Mouse (Mus musculus): Measurements from ENCODE around the gene Lcp2.

Gene Lcp2

DNA sequence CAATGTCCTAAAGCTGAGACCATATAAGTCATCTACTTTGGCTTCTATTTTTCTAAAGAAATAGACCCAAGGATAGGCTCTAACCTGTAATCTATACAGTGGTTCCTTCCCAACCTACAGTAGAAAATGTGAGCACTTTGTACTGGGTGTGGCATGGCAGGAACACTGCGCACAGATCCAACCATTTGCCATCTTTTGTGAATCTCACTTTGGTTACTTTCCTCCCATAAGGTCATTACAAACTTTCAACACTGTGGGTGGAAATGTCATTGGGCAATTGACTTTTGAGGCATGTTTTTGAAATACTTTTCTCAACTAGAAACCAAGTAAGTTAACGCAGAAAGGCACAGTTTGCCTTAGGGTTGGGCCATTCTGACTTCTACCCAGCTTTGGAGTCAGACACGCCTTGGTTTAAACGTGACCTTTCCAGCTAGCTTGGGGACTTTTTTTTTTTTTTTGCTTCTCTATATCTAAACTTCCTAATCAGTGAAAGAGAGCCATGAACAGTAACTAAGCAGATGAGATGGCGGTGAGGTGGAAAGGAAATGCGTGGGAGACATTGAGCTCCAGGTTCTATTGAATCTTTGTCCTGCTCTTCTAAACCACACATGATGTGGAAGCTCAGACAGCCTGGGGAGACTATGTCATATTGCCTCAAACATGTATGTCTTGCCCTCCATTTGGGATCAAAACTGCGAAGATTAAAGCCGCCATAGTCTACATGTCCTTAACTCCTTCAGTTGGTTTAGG, 1.8 kb downstream of the Lcp2 start:
- DNase-seq, result no peak

DNA sequence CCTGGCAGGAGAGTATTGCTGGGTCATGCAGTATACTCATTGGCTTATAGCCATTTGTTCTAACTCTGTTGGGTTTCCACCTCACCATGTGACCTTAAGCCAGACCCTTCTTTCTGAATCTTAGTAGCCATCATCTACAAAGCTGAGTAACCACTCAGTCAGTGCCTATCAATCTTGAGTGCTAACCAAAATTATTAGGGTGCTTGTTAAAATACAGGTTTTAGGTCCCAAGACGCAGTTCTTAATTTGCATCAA, 2.3 kb downstream of the Lcp2 start:
- no peak for DNase-seq

DNA sequence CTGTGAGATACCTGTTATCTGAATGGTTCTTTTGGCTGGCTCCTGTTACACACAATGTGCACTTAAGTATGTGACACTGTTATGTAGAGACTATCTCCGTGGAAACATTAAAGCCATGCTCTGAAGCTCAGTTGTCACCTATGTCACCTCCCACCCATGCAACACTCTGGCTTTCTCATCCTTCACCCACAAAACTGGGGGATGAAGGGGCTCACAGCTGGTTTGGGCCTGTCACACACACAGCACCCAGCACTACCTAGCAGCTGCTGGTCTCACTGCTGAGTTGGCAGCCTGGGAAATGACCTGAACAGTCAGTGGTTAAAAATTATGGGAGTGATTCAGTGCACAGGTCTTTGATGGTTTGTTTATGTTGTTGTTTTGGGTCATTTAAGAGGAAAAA, 3.3 kb downstream of the Lcp2 start:
- no peak for DNase-seq

DNA sequence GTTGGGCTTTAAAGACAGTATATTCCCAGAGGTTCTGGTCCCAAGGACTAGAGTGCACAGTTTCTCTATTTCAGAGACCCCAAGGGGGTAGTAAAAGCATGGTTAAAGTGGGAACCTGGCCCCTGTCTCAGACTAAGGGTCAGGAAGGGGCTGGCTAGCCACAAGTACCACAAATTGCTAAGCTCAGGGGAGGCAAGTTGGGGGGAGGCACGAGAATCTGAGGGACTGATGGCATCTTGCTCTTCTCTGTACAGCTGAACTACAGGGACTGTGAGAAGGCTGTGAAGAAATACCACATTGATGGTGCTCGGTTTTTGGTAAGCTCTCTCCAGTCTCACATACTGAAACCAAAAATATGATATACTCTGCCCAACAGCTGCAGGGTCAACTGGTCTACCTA, 3.9 kb downstream of the Lcp2 start:
- DNase-seq, result no peak

DNA sequence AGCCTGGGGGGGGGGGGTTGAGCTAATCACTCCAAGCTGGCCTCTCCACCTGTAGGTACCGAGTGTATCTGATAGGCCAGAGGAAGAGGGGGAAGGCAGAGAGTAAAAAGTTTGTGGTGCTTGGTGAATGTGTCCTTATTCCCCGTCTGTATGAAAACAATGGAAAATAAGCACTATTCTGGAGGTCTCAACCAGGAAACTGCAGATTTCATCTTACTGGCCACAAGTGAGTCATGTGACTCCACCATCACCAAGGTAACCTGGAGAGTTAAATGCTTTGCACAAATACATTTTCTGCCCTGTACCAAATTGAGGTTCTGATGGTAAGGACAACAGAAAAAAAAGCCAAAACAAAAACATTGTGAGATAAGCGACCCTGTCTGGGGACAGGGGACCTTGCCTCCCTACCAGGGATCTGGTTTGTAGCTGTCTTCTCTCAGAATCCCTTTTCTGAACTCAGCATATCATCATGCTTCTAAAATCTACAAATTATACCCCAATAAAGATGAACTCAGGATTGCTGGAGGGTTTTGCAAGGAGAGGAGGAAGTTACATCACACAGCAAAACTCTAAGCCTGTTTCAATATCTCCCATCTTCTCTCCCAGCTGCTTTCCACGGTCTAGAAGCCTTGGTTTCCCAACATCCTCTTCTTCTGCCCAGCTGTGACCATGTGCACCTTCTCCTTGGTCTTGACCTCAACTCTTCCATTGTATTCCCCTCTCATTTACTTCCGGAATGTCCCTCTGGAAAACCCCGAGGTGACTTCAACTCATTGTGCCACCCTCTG, 6.5 kb downstream of the Lcp2 start:
- DNase-seq, result no peak

DNA sequence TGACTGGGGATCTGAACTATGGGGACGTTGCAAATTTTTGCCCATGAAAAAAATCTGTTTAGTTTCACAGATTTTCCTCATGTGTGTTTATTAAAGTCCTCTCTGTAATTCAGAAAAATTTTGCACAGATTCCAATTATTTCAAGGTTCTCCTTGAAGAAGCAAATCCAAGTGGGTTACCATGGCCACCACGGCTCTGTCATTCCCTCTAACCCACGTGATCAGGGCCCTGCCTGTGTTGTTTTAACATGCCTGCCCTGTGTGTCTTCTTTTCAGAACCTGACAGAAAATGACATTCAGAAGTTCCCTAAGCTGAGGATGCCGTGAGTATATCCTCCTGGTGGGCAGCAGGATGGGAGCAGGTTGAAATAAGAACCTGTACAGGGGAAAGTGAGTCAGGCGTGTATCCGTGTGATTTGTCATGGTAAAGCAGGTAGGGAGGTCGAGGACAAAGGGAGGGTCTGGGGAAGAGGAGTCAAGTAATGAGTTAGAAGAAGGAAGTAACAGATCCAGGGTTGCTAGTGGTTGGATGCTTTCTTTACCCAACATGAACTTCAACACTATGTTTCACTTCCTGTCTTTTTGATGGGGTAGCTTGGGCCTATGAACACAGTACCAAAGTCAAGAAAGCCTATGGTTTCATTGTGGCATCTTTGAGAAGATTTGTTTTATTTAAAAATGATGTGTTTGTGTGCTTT, 7.5 kb downstream of the Lcp2 start:
- DNase-seq, result no peak

DNA sequence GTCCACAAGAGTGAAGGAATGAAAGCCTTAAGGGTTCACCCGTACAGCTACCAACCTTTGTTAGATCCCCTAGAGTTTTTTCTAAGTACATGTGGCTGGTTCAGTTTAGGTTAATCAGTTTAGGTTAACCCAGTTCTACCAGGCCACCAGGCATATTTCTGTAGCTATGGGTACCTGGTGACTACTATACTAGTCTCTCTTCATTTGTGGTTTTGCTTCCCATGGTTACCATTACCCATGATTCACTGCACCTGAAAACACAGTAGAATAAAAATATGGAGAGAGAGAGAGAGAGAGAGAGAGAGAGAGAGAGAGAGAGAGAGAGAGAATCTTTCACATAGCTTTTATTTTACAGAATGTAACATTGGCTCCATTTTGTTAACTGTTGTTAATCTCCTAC, 10.0 kb downstream of the Lcp2 start:
- DNase-seq, result no peak

DNA sequence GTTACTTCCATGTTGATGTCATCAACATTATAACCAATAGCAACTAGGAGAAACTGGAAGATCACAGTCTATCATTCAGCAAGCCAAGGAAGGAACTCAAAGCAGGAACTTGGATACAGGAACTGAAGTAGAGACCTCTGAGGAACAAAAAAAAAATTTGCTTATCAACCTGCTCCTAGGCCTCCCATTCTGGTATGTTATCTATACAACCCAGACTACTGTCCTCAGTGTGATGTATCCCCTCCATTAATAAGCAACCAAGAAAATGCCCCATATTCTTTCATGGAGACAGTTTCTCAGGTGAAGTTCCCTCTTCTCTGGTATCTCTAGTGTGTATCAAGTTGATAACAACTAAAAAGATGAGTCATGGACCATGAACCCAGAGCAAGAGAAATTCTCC, 11.6 kb downstream of the Lcp2 start:
- no peak for DNase-seq

DNA sequence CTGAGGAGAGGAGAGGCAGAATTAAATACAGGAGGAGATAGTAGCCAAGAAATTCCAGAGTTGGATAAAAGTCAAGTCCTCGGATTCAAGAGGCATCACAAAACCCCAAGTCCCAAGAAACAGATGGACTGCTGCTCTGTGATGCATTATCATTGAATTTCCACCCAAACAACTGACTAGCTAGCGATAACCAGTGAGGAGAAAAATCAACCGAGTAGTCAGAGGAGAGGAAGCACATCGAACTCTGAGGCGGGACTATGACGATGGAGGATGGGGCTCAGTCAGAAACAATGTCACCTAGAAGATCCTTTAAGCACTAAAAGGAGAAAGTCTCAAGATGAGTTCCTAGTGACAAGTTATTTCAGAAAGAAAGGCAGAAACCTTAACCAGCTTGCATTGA, 12.2 kb downstream of the Lcp2 start:
- no peak for DNase-seq

DNA sequence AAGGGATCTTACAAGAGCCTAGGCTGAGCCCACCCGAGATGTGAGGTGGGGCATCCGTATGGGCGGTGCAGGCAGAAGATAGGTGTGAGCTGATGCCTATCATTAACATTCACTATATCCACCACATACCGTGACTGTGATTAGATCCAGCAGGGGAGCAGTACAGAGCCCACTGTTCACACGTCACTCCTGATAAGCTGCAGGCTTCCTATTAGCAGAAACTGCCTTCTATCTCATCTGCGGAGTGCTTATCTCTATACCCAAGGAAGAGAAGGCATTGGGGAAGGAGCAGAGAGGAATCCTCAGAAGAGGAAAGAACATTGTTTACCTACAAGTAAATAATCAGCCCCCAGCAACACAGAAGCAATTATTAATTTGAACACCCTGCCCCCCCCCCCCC, 15.0 kb downstream of the Lcp2 start:
- no peak for DNase-seq

DNA sequence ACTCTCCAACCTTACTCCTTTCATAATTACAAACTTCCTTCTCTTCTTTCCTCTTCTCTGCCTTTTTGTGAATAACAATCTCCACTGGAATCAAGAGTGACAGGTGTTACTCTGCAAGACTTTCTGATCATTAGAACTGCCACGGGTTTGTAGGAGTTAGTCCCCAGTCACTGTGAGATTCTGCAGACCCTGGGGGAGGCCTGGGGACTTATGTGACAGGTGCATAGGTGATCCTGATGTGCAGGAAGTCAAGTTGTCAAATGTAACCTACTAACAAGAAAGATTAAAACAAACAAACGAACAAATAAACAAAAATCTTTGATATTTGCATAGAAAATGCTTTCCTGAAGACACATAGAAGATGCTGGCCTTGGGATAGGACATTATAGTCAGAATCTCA, 16.5 kb downstream of the Lcp2 start:
- no peak for DNase-seq

DNA sequence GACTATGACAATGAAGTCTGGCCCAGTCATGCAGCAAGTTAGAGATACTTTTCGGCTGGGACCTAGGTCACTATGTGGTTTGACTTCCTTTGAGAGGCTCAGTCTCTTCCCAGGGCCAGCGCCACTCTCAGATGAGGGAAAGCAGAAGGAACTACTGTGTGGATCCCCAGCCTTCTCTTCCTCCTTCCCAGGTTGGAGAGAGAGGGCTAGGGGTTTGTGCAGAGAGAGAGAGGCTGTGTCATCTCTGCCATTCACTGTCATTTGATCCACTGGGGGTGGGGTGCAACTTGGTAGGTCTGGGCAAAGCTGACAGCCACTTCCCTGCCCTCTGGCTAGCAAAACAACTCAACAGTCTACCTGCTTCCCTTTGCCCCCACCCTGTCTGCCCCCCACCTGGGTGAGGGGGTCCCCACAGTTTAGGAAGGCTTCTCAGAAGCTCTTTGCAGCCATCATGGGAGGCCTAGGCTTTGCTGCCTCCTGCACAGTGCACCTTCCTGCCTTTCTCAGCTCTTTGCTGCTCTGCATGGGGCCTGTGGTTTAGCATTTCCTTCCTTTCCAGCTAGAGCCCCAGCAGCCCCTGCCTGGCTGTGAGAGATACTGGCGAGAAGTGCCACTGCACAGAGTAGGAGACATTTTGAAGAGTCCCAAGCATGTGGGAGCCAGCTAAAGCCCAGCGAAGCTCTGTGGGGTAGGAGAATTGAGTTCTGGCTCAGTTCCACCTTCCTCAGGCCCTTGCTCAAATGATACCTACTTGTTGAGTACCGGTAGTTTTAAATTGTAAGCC, 17.2 kb downstream of the Lcp2 start:
- DNase-seq, result no peak

DNA sequence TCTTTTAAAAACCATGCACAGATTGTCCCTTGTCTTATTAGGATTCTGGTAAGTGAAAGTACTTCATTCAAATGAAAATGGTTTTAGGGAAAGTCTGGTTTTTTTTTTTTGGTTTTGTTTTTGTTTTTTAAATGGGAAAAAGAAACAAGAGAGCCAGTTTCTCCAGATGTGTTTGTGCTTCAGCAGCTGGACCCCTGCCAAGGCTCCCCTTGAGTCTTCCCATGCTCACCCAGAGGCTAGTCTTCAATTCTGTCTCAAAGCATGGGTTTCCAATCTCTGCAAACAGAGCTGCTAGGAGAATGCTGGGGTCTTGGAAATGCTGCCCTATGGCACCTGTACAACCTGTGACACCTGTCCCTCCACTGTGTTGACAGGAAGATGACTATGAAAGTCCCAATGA, 23.9 kb downstream of the Lcp2 start:
- DNase-seq, result no peak

DNA sequence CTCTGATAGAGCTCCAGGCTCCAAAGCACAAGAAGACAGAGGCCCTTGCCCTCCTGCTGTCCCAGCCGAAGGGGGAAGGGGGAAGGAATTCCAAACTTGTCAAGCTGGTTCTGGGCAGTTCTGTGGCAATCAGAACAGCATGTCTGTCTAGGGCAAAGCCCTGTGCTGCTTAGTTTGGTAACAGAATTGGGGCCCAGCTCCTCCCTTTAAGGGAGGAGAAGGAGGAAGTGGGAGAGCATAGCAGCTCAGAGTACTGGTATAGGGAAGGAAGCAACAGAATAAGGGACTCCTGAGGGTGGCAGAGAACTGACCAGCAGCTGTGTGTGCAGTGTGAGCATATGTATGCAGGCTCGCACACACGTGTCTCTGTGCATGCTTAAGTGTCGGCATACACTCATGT, 25.6 kb downstream of the Lcp2 start:
- DNase-seq, result no peak

DNA sequence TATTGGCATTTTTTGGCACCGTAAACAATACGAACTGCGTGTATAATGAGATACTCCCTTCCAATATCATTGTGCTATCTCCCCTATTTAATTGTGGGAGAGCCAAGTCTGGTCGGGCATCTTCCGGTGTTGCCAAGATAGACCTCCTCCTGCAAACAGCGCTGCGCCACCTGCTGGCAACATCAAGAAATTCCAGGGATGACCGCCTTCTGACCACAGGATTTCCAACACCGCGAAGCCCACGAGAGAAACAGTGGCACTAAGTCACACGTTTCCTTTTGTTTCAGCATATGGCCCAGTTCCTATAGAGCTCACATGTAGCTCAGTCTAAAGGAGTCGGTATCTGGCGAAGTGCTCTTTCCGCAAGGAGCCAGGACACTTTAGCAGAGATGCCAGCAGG, 27.1 kb downstream of the Lcp2 start:
- DNase-seq, result peak; percentile 26

DNA sequence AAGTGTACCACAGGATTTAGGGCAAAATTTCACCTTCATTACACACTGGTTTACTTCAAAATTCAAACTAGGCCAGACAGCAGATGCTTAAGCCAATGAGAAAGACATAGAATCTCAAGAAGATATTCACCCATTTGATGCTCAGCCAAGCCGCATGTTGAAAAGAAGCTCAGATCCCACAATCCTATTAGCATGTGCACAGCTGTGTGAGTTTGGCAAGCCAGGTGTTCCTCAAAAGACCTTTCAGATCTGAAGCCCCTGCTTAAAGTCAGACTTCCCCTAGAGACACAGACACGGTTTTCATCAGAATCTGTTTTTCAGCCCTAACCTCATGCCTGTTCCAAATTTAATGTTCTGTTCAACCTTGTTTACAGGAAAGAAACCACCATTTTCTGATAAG, 31.1 kb downstream of the Lcp2 start:
- DNase-seq, result no peak

DNA sequence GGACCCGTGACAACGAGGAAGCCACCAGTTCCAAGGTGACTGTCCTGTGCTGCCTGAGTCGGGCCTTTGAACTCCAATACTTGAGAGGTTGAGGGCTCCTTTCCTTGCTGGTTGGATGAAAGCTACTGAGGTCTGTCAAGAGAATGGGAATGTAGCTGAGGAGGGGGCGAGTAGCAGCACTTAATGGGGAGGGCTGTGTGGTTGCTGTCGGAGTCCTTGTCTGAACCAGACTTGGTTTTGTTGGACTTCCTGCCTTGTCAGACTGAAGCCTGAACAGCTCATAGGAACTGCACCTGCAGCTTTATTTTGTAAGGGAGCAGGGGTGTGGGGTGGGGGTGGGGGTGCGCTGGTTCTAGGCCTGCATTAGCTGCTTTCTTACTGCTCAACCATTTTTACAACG, 31.9 kb downstream of the Lcp2 start:
- no peak for DNase-seq

DNA sequence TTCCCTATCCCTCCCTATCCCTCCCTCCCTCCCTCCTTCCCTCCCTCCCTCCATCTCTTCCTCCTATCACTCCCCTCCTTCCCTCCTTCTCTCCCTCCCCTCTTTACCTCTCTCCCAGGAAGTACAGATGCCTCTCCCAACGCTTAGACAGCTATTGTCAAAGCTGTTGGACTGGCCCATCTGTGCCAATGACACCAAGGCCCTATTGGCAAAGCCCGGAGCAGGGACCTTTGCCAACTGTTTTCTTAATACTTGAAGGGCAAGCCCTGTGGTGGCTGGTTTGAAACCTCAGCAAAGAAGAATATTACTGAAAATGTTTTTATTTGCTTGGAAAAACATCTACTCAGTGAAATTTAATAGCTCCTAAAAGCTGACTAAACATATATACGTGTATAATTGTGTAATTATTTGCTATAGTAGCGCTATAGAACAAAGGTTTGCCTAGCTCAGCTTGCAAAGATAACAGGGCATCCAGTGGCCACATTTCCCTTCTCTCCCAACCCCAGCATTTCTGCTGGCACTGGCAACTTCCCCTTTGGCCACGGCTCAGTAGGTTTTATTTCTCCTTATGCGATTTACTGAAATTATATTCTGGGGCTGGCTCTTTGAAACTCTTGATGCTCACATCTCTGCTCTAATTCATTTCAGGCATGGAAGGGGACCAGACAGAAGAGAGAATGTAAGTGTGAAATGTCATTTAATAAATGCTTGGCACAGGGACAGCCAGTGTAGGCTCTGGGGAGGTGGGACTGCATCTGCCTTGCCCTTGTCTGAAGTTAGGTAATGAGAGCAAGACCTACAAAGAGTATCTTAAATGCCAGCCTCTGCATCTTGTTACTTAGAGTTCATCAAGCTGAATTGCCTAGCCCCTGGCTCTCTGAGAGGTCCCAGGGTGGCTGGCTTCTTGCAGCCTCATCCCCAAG, 33.1 kb downstream of the Lcp2 start:
- no peak for DNase-seq

DNA sequence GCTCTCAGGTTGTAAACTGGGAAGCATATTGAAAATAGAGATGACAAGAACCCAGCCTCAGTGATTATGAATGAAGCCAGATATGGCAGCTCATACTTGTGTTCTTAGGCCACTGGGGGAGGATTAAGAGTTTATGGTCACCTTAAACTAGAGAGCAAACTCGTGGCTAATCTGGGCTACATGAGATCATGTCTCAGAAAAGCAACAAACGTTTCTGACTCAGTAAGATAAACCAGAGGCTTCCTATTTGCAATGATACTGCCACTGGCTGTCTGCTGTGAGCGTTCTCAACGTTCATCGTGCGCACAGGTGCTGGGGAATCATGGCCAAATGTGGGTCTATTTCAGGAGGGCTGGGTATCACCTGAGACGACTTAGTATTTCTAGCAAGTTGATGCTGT, 37.1 kb downstream of the Lcp2 start:
- DNase-seq, result no peak

DNA sequence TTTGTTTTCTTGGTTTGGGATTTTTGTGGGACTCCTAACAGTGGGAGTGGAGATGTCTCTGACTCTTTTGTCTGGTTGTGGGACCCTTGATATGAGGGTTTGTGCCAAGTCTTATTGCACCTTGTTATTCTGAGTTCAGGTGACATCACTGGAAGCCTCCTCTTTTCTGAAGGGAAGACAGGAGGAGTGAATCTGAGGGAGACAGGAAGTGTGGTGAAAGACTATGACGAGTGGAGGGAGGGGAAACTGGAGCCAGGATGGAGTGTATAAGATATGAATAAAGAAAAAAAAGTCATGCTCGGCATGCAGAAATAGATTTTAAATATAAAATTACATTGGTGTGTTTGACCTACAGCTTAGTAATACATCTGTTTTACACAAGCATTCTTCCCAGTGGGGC, 37.9 kb downstream of the Lcp2 start:
- no peak for DNase-seq

DNA sequence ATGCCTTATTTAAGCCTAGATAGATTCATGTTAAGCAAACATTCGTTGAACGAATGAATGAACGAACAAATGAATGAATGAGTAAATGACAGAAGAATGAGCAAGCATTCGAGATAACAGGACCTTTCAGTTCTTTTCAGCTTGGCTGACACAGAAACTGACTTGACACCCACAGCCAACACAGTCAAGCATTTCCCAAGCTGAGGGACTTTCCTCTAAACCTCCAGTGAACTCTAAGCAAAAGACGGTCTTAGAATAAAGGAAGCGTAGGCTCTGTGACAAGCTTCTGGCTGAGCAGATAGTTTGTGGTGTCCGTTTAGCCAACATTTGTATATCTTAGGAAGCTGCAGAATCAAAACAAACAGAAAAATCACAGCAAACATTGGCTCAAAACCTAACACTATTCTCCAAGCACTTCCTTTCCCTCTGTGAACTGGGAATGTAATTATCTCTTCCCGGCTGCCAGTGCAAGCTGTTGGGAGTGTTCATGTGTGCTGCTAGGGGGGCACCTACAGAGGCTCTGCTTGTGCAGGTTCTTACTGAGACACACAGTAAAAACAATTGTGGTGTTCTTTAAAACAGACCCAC, 39.5 kb downstream of the Lcp2 start:
- no peak for DNase-seq

DNA sequence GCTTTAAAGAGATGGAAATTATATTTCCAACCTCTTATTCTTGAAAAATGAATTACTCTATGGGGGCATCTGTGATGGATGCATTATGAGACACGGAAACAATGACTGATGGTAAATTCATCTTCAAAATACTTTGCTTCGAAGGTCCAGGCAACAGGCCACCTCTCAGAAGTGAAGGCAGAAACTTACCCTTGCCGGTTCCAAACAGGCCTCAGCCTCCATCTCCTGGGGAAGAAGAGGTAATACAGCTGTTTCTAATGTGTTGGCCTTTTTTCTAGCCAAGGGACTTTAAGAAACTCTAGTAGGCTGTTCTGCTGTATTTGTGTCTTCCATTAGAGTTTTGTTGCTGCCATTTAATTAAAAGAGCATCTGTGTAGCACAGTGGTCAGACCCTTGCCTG, 40.3 kb downstream of the Lcp2 start:
- DNase-seq, result no peak

Measured in cerebellum, adult 8-10 months (tissue).